In the genomic region with DNA sequence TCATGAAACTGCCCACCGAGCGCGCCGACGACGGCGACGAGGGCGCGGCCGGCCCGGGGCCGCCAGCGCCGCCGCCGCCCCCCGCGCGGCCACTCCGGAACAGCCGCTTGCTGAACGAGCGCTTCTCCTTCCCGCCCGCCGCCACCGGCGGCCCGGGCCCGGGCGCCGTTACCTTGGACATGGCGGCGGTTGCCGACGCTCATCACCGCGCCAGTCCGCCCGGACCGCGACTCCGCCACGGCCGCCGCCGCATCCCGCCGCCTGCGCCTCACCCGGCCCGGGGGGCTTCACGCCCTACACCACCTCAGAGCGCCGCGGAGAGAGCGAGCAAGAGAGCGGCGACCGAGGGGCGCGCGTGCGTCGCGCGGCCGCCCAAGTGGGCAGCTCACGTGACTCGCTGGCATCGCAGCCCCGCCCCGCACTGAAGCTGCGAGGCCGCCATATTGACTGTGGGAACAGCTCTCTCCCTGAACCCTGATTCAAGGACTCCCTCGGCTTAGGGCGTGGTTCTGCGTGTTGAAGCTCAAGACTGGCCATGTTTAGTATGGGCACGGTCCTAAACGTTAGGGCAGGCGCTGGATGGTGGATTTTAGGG, we compare ENCODE assay signal across 1 mouse cellular context.
TF ChIP-seq lines count a peak whose summit lies in the region.

Usp31 (minus strand) TSS at position 181 of the 595 bp plus-strand sequence.

TF ChIP-seq in MEL, 35 proteins besides CTCF, POLR2A, EP300 and RAD21 (continued from another document):
- TF ChIP-seq USF2 (IDR thresholded peaks at IDR 0.05; ENCODE audit: borderline replicate concordance in 1 of 2, insufficient read depth in 1 of 2, low read depth in 1 of 2, low read length in 2 of 2) = peak; percentile 80 to 93
- TF ChIP-seq POLR2AphosphoS5 (IDR thresholded peaks at IDR 0.05; ENCODE audit: borderline replicate concordance, low read depth, low read length) = no peak
- TF ChIP-seq MXI1 (IDR thresholded peaks at IDR 0.05; ENCODE audit: low read depth, low read length) = peak; percentile 87
- TF ChIP-seq ZMIZ1 (IDR thresholded peaks at IDR 0.05; ENCODE audit: low read depth, low read length) = no peak
- TF ChIP-seq RCOR1 (IDR thresholded peaks at IDR 0.05; ENCODE audit: low read depth, low read length) = peak; percentile 98
- no peak for TF ChIP-seq CHD2 (IDR thresholded peaks at IDR 0.05; ENCODE audit: low read length)
- TF ChIP-seq MYC (IDR thresholded peaks at IDR 0.05; ENCODE audit: low read depth, low read length) = peak; percentile 90
- no peak for TF ChIP-seq GATA1 (IDR thresholded peaks at IDR 0.05; ENCODE audit: low read depth, low read length)
- TF ChIP-seq ETS1 (IDR thresholded peaks at IDR 0.05; ENCODE audit: low read depth, low read length) = no peak
- peak; percentile 92 for TF ChIP-seq MAX (IDR thresholded peaks at IDR 0.05; ENCODE audit: low read length)
- no peak for TF ChIP-seq MEF2A (IDR thresholded peaks at IDR 0.05; ENCODE audit: extremely low read depth, insufficient replicate concordance, low read depth, low read length, poor library complexity, severe bottlenecking)
